In the genomic region with DNA sequence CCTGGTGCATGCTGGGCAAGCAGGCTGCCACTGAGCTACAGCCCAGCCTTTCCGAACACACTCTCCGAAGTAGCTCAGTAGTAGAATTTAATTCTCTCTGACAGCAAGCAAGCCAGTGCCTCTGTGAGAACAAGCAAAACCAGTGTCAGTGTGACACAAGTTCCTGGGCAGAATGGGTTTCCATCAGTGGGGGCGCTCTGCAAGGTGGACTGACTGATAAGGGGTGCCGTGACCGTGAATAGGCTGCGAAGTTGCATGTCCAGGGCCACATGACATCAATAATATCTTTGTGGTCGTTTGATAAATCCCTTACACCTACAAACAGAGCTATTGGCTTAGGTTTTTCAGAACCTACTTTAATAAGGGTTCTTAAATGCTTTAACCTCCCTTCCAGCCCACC, we compare ENCODE assay signal across 13 mouse cellular contexts.
"Had no signal": no experiment of that assay in that cellular context is flagged by ENCODE, and none has a peak within 500 bp of the region (broad histone marks: within the 10 kb centered on the region; RNA-seq: fewer than 3 reads in every experiment).

No protein-coding gene starts in this region.

- H3K9me3 ChIP-seq: limb, embryonic 12.5 days; stomach, embryonic 15.5 days had no signal

- H3K27ac ChIP-seq: kidney, postnatal 0 days; limb, embryonic 12.5 days; macrophage; midbrain, embryonic 13.5 days; stomach, embryonic 15.5 days had no signal

- DNase-seq: kidney, adult 11 months; kidney, adult 9 months; kidney, postnatal 36 days; layer of hippocampus, adult 9-11 months; lung, embryonic 14.5 days; lung, postnatal 10 days; spleen, adult 18-20 months; thymus, postnatal 36 days had no signal

- H3K4me1 ChIP-seq: limb, embryonic 12.5 days; midbrain, embryonic 13.5 days; stomach, embryonic 15.5 days had no signal

- H3K4me2 ChIP-seq: limb, embryonic 12.5 days; lung, embryonic 14.5 days; midbrain, embryonic 13.5 days; stomach, embryonic 15.5 days had no signal

- H3K36me3 ChIP-seq: limb, embryonic 12.5 days; midbrain, embryonic 13.5 days; stomach, embryonic 15.5 days had no signal

- H3K4me3 ChIP-seq: limb, embryonic 12.5 days; midbrain, embryonic 13.5 days; stomach, embryonic 15.5 days had no signal

- H3K27me3 ChIP-seq: limb, embryonic 12.5 days; midbrain, embryonic 13.5 days; stomach, embryonic 15.5 days had no signal

- ATAC-seq: midbrain, embryonic 13.5 days had no signal

- H3K9ac ChIP-seq: limb, embryonic 12.5 days; lung, embryonic 14.5 days; midbrain, embryonic 13.5 days; stomach, embryonic 15.5 days had no signal
